Mouse (Mus musculus) spleen, postnatal 4 days (tissue): ENCODE results near the gene Dmac1.
"Not testable (repeated sequence)": the region's sequence is repeated elsewhere in the genome, so short reads cannot be mapped to it uniquely, and the experiment has no call there.

ENCODE experiments used
- DNase-seq, 2 experiments: peaks; one replicate each; pipeline ENCODE4 v3.0.0; 2022; ENCODE audit warnings: low spot score in 2 of 2

Gene Dmac1

GRCm38 (mm10) chr4:75278197-75279175 is at the start of gene Dmac1:
Dmac1 (minus strand) TSS chr4:75278305.
- peak; percentile 90 to 96 for DNase-seq

DNA sequence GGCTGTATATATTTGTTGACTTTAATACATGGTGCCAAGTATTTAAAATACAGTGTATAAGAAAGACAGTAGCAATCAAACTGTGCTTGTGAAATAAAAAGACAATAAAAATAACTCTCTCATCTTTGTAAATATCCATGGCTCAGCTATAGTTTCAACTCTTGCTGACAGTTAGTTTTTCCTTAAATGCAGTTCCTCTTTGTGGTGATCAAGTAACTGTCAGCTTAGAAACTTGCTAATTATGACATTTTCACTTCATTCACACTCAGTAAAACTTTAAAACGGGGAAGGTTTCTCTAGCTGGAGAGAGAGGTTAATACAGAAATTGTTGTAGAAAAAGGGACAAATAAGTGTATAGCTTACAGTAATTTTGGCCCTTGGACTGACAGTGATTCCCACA is 37.3 kb upstream of the Dmac1 start:
- no peak for DNase-seq

GRCm38 (mm10) chr4:75315007-75315406 is 36.9 kb upstream of the Dmac1 start:
- DNase-seq = no peak

DNA sequence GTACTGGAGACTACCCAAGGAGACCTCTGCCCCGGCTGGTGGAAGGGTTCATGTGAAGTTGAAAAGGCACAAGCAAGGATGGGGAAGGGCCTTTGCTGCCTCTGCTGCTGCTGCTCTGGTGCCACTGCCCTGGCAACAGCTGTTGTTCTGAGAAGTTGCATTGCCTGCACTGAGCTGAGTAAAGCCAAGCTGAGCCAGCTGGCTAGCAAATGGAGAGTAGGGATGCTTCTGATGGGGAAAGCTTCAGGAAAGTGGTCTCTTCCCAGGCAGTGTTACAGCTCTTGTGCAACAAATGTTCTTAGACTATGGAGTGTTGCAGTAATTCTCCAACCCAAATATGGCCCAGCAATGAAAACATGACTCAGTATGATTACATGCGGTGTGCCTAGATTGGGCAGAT is 33.8 kb upstream of the Dmac1 start:
- no peak for DNase-seq

DNA sequence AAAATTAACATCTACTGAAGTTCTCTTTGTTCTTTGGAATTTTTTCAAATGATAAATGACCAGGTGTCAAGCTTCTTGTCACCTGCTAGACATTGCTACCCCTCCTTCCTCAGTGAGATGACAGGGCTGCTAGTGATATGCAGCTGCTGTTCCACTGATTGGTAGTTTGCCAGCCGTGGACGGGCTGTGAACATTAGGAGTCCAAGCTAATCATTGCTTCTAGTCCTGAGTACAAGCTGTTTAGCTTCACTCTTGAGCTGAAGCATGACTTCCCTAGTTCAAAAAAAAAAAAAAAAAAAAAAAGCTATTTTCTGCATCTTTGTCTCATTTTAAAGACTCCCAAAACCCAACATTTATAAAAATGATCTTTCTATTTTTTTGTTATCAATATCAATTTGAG is 33.2 kb upstream of the Dmac1 start:
- DNase-seq = no peak

GRCm38 (mm10) chr4:75300205-75300972 is 22.3 kb upstream of the Dmac1 start:
- no peak for DNase-seq

GRCm38 (mm10) chr4:75292315-75292714 is 14.2 kb upstream of the Dmac1 start:
- no peak for DNase-seq

DNA sequence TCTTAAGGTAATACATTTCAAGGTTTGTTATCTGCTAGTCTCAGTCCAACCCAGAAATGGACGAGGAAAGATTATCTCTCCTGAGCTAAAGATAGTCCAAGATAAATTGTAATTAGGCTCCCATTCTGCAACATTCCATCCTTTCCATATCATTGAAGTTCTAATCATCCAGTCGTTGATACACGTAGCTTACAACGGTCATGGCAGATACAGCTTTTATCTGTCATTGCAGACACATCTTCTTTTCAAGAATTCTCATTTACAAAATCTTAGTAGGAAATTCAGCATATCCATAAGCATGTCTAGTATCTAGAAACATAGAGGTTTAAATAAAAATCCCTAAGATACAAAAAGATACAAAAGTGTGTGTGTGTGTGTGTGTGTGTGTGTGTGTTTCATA is 13.0 kb upstream of the Dmac1 start:
- no peak for DNase-seq

- no peak for DNase-seq
These were observed 473 bp downstream of the Dmac1 start for GRCm38 (mm10) chr4:75277467-75278196.

- DNase-seq = no peak
These were observed 2.4 kb downstream of the Dmac1 start for GRCm38 (mm10) chr4:75275737-75276136.

DNA sequence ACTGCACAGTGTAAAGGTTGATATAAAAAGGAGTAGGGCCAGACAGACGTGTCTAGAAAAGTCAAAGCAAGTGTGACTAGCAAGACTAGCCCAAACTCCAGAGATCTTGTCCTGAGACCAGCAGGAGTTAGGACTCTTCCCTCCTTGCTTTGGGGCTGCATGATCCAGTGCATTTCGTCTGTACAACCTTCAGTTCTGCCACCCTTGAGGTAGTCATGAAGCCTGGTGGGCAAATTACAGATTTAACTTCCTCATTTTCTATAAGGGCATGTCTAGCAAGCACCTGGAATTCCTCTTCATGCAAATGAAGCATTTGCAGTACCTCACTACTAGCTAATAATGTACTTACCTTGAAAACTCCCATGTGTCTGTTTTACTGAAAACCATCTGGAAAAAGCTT is 10.2 kb downstream of the Dmac1 start:
- DNase-seq = no peak

GRCm38 (mm10) chr4:75266773-75267550 is 11.1 kb downstream of the Dmac1 start:
- no peak for DNase-seq

- no peak for DNase-seq
These were observed 13.9 kb downstream of the Dmac1 start for GRCm38 (mm10) chr4:75264219-75264618.

DNA sequence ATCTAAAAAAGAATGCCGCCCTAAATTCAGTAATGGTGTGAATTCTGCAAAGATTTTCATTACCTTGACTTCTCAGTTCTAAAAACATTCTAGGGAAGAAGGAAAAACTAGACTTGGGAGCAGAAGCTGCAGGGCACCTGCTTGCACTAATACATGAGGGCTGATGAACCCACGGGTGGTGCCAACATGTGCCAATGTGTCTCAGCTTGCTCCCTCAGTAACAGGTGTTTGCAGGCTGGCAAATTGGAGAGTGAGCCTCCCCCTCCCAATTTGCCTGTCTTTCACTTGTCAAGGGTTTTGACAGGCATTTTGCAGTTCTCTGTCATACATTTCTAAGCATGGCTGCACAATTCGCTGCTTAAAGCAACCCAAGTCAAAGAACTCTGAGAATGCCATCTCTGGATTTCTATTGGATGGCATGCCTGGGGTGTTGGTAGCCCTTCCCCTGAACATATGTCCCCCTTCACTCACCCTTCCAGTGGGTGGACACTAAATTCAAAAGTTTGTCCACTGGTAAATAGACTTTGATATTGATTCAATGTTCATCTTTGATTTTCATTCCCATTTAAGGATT is 14.5 kb downstream of the Dmac1 start:
- no peak for DNase-seq

- no peak for DNase-seq
These were observed 15.7 kb downstream of the Dmac1 start for GRCm38 (mm10) chr4:75262423-75262822.

GRCm38 (mm10) chr4:75260156-75260555 is 17.9 kb downstream of the Dmac1 start:
- no peak for DNase-seq

- DNase-seq = no peak
These were observed 18.7 kb downstream of the Dmac1 start for GRCm38 (mm10) chr4:75259447-75259846.

GRCm38 (mm10) chr4:75234602-75235001 is 43.5 kb downstream of the Dmac1 start:
- not testable (repeated sequence) for DNase-seq
